Mouse (Mus musculus): ENCODE measurements around the gene Thra. TPM values are rescaled to one million over a fixed set of nuclear protein-coding genes. Genes with fewer than 3 reads are reported as not detected.
"Not testable (repeated sequence)": the region's sequence is repeated elsewhere in the genome, so short reads cannot be mapped to it uniquely, and the experiment has no call there.

The Thra gene
- polyA plus RNA-seq, 1 experiment = 721 TPM

DNA sequence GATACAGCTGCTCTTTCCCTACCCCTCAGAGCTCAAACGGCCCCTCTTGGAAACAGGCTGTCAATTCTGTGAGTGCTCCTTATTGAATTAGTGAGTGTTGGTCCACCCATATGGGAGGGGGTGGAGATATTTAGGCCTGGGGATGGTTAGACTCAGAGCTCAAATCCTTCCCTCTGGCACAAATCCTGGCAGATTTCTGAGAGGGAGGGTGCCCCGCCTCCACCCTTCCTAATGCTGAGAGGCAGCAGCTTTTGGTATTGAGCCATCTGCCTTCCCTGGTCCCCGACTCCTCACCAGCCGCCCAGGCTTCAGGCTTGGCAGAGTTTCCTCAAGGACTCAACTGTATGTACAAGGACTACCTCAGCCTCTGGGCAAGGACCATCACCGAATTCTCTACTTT is 9.3 kb upstream of the Thra start:
- Histone ChIP-seq H3K4me3 (ENCODE audit: insufficient read depth, low read length) (no peak overlapping the region), H3K4me1 (ENCODE audit: control insufficient read depth, insufficient read depth, low read length) (peaks cover 3% of the 10 kb centered on the region; the same call in 1 of the 2 replicates), H3K27ac (ENCODE audit: insufficient read depth, low read length) (peak overlapping the region; percentile 10; the same call in 1 of the 2 replicates)
- TF ChIP-seq POLR2A (IDR thresholded peaks at IDR 0.05; ENCODE audit: extremely low read depth, insufficient read depth, low read length) (no peak), CTCF (IDR thresholded peaks at IDR 0.05; ENCODE audit: extremely low read depth, insufficient read depth, low read length) (no peak)

DNA sequence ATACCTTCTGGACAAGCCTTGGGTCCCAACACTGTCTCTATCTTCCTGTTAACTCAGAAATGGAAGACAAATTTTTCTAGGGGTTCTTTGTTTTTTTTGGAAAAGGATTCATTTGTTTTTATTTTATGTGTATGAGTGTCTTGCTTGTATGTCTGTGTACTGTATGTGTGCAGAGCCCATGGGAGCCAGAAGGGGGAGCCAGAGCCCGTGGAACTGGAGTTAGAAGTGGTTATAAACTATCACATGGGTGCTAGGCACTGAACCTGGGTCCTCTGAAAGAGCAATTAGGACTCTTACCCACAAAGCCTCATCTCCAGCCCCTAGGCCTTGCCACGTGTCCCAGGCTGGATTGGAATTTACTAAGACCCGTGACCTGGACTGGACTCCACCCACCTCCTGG is 6.4 kb upstream of the Thra start:
- TF ChIP-seq POLR2A (IDR thresholded peaks at IDR 0.05; ENCODE audit: extremely low read depth, insufficient read depth, low read length) = no peak
- TF ChIP-seq CTCF (IDR thresholded peaks at IDR 0.05; ENCODE audit: extremely low read depth, insufficient read depth, low read length) = 0 out of 2 replicates have a peak, but pooled peaks have one; percentile 4
- H3K4me1 ChIP-seq (ENCODE audit: control insufficient read depth, insufficient read depth, low read length) = peaks cover 6% of the 10 kb centered on the region
- no peak overlapping the region for H3K27ac ChIP-seq (ENCODE audit: insufficient read depth, low read length)
- H3K4me3 ChIP-seq (ENCODE audit: insufficient read depth, low read length) = no peak overlapping the region

- peak overlapping the region; percentile 85 for H3K27ac ChIP-seq (ENCODE audit: insufficient read depth, low read length)
- no peak overlapping the region for H3K4me3 ChIP-seq (ENCODE audit: insufficient read depth, low read length)
- H3K4me1 ChIP-seq (ENCODE audit: control insufficient read depth, insufficient read depth, low read length) = peaks cover 6% of the 10 kb centered on the region
- TF ChIP-seq POLR2A (IDR thresholded peaks at IDR 0.05; ENCODE audit: extremely low read depth, insufficient read depth, low read length) (no peak), CTCF (IDR thresholded peaks at IDR 0.05; ENCODE audit: extremely low read depth, insufficient read depth, low read length) (no peak)
Observed at GRCm38 (mm10) chr11:98735111-98735510, 5.3 kb upstream of the Thra start.

GRCm38 (mm10) chr11:98736176-98736575 is 4.3 kb upstream of the Thra start:
- Histone ChIP-seq H3K4me3 (ENCODE audit: insufficient read depth, low read length) (no peak overlapping the region), H3K27ac (ENCODE audit: insufficient read depth, low read length) (no peak overlapping the region), H3K4me1 (ENCODE audit: control insufficient read depth, insufficient read depth, low read length) (peaks cover 6% of the 10 kb centered on the region)
- no peak for TF ChIP-seq POLR2A (IDR thresholded peaks at IDR 0.05; ENCODE audit: extremely low read depth, insufficient read depth, low read length)
- no peak for TF ChIP-seq CTCF (IDR thresholded peaks at IDR 0.05; ENCODE audit: extremely low read depth, insufficient read depth, low read length)

- not testable (repeated sequence) for H3K4me1 ChIP-seq (ENCODE audit: control insufficient read depth, insufficient read depth, low read length); H3K27ac ChIP-seq (ENCODE audit: insufficient read depth, low read length); H3K4me3 ChIP-seq (ENCODE audit: insufficient read depth, low read length)
Observed at GRCm38 (mm10) chr11:98737220-98737619, 3.2 kb upstream of the Thra start.

DNA sequence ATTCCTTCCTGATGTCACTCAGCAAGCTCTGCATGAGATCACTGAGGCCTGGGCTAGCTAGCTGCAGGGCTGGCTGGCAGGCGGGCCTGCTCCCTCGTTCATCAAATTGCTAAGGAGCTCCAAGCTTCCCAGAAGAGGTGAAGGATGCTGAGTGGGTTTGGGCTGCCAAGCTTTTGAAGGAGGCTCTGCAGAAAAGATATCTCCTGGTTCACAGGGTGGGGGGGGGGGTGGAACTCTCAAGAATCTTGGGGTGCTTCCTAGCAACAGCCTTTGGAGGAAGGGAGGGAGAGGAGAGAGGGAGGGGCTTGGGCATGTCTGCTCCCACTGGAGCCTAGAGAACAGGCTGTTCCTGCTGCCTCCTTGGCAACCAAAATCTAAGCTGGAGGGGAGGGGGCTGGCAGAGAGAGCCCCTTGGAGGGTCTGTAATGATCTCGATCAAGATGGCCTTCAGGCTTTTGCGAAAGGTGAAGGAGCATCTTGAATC is 2.0 kb upstream of the Thra start:
- H3K4me1 ChIP-seq (ENCODE audit: control insufficient read depth, insufficient read depth, low read length) = peaks cover 6% of the 10 kb centered on the region
- peak; percentile 48; the same call in 1 of the 2 replicates for TF ChIP-seq POLR2A (IDR thresholded peaks at IDR 0.05; ENCODE audit: extremely low read depth, insufficient read depth, low read length)
- no peak for TF ChIP-seq CTCF (IDR thresholded peaks at IDR 0.05; ENCODE audit: extremely low read depth, insufficient read depth, low read length)
- peak overlapping the region; percentile 10 for H3K4me3 ChIP-seq (ENCODE audit: insufficient read depth, low read length)
- H3K27ac ChIP-seq (ENCODE audit: insufficient read depth, low read length) = peak overlapping the region; percentile 91

DNA sequence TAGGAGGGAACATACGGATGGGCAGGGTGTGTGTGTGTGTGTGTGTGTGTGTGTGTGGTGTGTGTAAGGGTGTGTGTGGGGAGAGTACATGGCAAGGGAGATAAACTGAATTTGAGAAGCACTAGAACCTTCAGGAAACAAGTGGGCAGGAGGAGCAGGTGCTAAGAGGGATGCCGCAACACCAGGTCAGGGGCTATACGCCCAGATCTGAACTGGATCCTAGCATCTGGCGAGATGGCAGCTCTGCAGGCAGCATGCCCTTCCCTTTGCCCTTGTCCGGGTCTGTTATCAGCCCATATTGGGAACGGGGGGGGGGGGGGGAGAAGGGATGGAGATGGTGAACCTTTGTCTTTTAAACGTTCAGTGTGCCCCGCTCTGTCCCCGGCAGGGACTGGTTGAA is 1.5 kb upstream of the Thra start:
- Histone ChIP-seq H3K4me1 (ENCODE audit: control insufficient read depth, insufficient read depth, low read length) (peaks cover 6% of the 10 kb centered on the region), H3K4me3 (ENCODE audit: insufficient read depth, low read length) (peak overlapping the region; percentile 10), H3K27ac (ENCODE audit: insufficient read depth, low read length) (peak overlapping the region; percentile 91)
- TF ChIP-seq POLR2A (IDR thresholded peaks at IDR 0.05; ENCODE audit: extremely low read depth, insufficient read depth, low read length) (no peak), CTCF (IDR thresholded peaks at IDR 0.05; ENCODE audit: extremely low read depth, insufficient read depth, low read length) (no peak)

- peak overlapping the region; percentile 55 for H3K4me3 ChIP-seq (ENCODE audit: insufficient read depth, low read length)
- TF ChIP-seq CTCF (IDR thresholded peaks at IDR 0.05; ENCODE audit: extremely low read depth, insufficient read depth, low read length) (no peak), POLR2A (IDR thresholded peaks at IDR 0.05; ENCODE audit: extremely low read depth, insufficient read depth, low read length) (no peak)
- peaks cover 3% of the 10 kb centered on the region for H3K4me1 ChIP-seq (ENCODE audit: control insufficient read depth, insufficient read depth, low read length)
- H3K27ac ChIP-seq (ENCODE audit: insufficient read depth, low read length) = peak overlapping the region; percentile 43
Observed at GRCm38 (mm10) chr11:98740026-98740392, 429 bp upstream of the Thra start.

DNA sequence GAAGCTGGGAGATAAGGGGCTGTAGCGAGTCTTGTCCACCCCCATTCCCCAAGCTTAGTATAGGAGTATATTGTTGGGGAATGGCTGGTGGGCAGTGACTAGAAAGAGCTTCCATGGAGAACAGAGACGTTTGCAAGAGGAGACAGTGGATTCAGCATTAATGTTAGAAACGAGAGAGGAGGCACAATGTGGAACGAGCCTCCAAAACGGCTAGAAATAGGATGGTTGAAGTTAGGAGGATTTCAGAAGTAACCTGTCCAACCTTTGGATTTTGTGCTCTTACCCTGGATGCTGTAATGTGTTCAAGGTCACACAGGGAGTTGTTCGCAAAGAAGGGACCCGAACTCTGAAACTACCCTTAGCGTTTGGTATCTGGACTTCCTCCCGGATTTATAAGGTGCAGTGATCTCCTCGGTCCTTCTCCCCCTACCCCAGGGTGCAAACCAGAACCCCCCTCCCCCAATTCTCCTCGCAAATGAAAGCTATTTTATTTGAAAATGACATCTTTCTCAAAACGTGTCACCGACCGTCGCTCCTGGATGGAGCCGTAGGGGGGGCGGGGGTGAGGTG is 698 bp downstream of the Thra start:
- Histone ChIP-seq H3K27ac (ENCODE audit: insufficient read depth, low read length) (peak overlapping the region; percentile 43), H3K4me1 (ENCODE audit: control insufficient read depth, insufficient read depth, low read length) (peaks cover 5% of the 10 kb centered on the region), H3K4me3 (ENCODE audit: insufficient read depth, low read length) (peak overlapping the region; percentile 55)
- TF ChIP-seq CTCF (IDR thresholded peaks at IDR 0.05; ENCODE audit: extremely low read depth, insufficient read depth, low read length) (no peak), POLR2A (IDR thresholded peaks at IDR 0.05; ENCODE audit: extremely low read depth, insufficient read depth, low read length) (no peak)

DNA sequence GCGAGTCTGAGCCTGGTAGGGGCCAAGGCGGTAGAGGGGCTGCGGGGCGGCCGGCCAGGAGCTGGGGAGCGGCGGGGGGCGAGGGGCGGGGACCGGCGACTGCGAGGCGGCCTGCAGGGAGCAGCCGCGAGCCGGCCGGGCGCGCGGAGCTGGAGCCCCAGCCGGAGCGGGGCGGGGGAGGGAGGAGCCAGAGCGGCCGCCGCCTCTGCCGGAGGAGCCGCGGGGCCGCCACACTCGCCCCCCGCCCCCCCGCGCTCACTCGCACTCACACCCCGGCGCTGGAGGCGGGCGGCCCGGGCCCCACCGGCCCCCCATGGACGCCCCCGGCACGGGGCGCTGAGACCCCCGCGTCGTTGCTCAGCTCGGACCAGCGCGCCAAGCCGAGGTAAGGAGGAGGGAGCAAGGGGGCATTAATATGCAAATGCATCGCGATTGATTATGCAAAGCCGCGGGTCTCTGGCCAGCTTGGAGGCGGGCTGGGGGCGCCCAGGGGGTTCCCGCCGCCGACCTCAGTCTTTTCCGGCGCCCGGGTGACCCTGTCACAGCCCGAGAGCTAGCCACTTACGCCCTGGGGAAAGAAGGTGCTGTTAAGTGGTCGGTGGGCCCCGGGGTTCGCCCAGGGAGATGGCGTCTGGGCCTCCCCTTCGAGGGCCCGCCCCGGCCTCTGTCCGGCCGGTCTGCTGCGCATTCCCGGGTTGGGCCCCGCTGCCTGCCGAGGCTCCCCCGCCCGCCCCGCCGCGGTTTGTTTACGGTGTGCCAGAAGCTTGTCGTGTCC is 1.4 kb downstream of the Thra start:
- Histone ChIP-seq H3K4me1 (ENCODE audit: control insufficient read depth, insufficient read depth, low read length) (peaks cover 8% of the 10 kb centered on the region), H3K4me3 (ENCODE audit: insufficient read depth, low read length) (peak overlapping the region; percentile 55), H3K27ac (ENCODE audit: insufficient read depth, low read length) (peak overlapping the region; percentile 99)
- no peak for TF ChIP-seq CTCF (IDR thresholded peaks at IDR 0.05; ENCODE audit: extremely low read depth, insufficient read depth, low read length)
- TF ChIP-seq POLR2A (IDR thresholded peaks at IDR 0.05; ENCODE audit: extremely low read depth, insufficient read depth, low read length) = no peak

Data from cortical plate, adult 2 months (tissue).